Mouse (Mus musculus) frontal cortex, postnatal 14 days (tissue): ENCODE measurements around the gene Ncor2.

Experiments
- DNase-seq, 2 experiments: peaks; one replicate each; pipeline ENCODE4 v3.0.0; 2022; ENCODE audit warnings: low spot score in 2 of 2

Ncor2 gene

GRCm38 (mm10) chr5:125096368-125096767 is 82.7 kb downstream of the Ncor2 start:
- DNase-seq = no peak

- no peak for DNase-seq
These were observed 83.4 kb downstream of the Ncor2 start for GRCm38 (mm10) chr5:125095525-125096175.

GRCm38 (mm10) chr5:125093795-125094194 is 85.2 kb downstream of the Ncor2 start:
- no peak for DNase-seq

DNA sequence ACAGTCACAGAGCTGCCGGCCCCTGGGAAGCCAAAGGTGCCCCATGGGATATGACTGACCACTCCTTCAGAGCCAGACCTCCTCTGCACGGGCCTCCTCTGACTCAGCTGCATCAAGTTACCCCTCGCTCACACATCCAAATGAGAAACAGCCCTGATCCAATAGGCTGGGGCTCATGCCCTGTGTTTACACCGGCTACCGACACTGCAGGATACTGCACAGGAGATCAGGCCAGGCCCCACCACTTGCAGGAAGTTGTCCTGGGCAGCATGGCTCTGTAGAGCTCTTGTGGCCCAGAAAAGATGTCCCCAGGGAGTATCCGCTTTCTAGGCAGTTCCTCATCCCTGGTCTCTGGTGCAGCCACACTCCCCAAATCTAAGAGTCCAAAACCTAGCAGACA is 90.9 kb downstream of the Ncor2 start:
- no peak for DNase-seq

DNA sequence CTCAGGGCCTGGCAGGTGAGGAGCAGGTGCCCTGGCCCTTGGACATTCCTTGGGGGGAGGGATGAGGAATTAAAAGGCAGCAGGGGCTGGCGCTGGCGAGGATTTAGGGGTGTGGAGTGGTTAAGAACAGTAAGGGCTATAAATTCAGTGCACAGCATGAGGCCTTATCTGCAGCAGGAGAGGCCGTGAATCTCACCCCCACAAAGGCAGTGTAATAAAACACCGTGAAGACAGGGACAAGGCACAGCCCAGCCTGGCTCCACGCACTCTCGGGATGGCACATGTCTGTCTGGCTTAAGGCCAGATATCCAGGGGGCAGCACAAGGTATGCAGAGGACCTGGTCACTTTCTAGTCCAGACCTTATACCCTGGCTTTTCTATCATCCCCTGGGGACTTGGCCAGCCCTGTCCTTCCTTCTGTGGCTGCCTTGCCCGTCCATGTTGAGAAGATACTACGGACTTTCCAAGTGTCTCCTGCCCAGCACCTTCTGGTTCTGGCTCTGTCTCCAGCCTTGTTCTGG is 93.9 kb downstream of the Ncor2 start:
- no peak for DNase-seq

DNA sequence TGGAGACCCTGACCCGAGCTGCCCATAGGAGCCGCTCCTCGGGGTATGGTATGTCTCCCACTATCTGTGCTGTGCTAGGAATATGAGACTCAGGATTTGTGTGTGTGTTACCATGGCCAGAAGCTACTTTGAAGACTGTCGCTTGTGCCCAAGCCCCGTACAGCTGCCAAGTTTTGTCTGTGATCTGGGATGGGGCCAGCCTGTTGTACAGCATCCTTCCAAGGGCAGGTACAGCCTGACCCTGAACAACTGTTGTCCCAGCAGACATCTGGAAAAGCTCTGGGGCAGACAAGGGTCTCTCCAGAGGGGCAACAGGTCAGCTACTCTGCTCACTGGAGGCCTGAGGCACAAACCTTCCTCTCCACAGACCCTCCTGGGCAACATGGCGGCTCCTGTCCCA is 95.3 kb downstream of the Ncor2 start:
- DNase-seq = no peak

DNA sequence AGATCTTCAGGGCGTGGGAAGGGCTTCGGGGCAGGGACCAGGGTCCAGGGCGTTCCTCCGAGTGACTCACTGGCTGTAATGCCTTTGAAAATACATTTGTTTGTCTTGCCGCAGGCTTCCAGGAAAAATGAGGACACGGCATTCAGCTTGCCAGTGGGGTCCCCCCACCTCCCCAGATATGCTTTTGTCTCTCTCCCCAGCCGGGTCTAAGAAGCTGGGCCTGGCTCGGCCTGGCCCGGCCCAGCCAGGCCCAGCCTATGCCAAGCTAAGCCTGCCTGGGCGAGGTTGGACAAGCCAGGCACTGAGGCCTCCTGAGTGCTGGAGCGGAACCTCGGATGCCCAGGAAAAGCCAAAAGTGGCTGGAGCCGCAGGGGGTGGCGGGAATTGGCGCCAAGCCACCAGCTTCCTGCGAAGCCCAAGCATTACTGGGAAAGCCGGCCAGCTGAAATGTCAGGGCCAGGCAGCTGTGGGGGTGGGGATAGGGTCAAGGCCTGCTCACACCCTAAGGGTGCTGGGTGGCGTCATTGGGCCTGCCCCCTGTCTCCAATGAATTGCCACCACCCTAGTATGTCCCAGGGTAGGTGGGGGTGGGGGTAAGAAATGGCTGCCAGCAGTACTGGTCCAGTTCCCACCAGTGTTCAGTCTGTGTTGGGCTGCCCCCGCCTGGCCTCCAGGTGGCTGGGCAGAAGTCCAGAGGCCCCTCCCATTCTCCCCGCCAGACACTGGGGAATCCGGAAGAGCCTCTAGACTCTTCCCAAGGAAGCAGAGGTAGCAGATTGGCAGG is 97.5 kb downstream of the Ncor2 start:
- peak; percentile 50 to 54 for DNase-seq

DNA sequence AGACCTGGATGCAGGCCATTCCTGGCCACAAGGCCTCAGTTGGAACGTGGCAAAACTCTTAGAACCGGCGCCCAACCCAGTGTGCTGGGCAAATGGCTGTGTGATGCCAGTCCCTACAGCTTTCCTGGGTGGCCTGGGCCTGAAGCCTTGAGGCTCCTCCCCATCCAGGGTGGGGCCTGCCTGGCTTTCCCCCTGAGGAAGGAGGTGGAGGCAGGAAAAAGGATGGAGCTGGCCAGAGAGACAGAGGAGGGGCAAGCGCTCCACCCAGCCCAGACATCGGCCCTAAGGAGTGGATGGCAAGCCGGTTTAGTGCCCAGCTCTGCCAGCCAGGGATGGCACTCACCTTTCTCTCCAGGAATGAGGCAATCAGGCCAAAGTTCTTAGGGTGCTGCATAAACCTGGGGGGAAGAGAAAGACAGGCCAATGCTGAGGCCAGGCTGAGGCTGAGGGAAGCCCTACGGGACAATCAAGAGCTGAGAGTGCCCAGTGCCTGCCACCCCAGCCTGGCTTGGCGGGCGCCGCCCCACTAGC is 98.2 kb downstream of the Ncor2 start:
- DNase-seq = no peak

DNA sequence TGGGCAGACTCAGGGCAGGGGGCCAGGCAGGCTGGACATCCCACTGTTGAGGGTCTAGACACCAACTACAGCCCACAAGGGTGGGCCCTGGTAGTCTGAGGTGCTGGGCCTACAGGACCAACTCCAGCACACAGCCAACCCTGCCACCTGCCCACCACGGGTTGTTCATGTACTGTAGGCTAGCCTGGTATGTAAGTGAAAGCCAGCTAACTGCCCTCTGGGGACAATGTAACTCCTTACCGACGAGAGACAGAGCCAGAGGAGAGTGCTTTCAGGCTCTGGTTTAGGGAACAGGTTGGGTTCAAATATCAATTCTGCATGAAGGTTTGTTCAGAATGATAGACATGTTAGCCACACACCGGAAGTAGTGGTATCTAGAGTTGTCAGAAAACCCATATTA is 98.7 kb downstream of the Ncor2 start:
- DNase-seq = no peak

DNA sequence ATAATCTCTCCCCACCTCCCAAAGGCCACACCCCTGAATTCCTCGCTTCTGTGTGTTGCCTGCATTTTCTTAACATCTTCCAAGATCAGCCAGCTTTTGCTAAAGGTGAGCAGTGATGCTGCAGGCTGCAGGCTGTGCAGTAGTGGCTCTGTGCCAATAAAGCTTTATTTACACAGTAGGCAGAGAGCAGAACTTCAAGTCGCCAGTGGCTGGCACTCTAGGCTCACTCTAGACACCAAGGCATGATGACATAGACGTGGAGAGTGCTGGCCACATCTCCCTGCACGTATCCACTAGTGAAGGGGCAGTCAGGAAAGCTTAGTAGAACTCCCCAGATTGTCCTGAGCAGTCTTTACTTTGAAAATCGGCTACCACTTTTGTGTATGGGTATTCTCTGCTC is 100.8 kb downstream of the Ncor2 start:
- DNase-seq = no peak

- no peak for DNase-seq
These were observed 102.8 kb downstream of the Ncor2 start for GRCm38 (mm10) chr5:125076183-125076582.

DNA sequence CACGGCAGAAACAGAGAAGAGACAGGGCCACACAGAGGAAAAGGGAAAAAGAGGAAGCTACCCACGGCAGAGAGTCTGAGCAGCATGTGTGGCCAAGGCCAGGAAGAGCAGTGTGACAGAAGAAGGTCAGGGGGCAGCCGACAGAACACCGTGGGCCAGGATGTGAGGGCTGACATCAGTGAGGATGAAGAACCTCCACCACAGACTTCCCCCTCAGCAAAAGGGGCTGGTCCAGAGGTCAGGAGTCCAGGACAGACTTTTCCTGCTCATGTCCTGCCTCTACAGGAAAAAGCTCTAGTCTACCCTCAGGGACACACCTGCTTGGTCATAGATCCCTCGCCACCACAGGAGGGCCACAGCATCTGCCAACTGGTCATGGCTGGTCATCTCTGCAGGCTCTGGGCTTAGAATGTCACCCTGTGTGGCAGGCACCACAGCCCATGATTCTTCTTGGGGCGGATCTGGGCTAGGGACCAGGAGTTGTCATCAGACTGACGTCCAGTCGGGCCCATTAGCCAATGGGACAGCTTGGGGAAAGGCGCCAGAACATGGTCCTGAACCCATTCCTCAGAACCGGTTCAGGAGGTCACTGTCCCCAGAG is 104.3 kb downstream of the Ncor2 start:
- DNase-seq = no peak

GRCm38 (mm10) chr5:125073896-125074295 is 105.1 kb downstream of the Ncor2 start:
- no peak for DNase-seq

- DNase-seq = no peak
These were observed 105.7 kb downstream of the Ncor2 start for GRCm38 (mm10) chr5:125073335-125073734.

DNA sequence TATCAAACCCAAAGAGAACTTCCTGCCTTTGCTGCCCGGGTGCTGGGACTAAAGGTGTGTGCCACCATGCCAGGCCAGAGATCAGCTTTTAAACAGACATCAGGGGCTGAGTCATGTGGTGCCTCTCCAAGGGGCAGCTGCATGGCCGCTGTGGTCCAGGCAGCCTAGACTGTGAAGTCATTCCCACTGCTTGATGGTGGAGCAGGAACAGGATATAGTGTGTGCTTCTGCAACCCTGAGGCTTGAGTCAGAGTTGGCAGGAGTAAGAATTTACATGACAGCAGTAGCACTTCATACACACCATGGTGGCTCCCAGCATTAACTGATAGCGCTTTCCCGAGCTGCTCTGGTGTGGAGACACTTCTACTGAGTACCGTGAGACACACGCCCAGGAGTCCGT is 106.6 kb downstream of the Ncor2 start:
- DNase-seq = no peak

DNA sequence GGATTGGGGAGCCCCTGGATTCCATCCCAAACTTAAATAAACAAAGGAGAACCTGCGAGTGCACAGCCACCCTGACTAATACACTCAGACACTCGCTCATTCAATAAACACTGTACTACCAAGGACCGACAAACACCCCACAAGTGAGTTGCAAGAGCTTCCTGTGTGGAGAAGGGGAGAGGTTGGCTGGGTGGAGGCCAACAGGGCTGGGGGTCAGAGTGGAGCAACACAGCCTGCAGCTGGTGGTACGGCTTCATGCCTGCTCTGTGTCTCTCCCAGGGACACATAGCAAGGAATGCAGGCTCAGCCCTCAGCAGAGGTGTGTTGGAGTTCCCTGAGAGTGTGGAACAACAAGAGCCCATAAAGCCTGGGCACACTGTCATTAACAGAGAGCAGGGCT is 107.1 kb downstream of the Ncor2 start:
- no peak for DNase-seq

- no peak for DNase-seq
These were observed 108.6 kb downstream of the Ncor2 start for GRCm38 (mm10) chr5:125070399-125070798.

GRCm38 (mm10) chr5:125069916-125070315 is 109.1 kb downstream of the Ncor2 start:
- no peak for DNase-seq

- no peak for DNase-seq
These were observed 109.6 kb downstream of the Ncor2 start for GRCm38 (mm10) chr5:125069426-125069825.

GRCm38 (mm10) chr5:125068371-125068951 is 110.6 kb downstream of the Ncor2 start:
- DNase-seq = no peak

DNA sequence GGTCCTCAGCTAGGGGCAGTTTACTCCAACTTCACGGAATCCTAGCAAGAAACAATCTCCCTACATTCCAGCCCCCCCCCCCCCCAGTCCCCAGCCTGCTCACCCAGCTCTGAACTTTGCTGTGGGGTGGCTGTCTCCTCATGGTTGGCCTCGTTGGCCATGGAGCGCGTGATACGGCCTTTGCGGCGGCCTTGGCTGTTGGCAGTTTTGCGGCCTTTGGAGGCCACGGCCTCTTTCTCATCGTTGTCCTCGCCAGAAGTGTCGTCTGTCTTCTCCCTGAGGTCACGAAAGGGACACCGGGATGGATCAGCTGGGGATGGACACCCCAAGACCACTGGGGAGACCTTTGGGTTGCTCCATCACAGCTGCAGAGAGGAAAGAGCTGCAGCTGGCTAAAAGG is 111.3 kb downstream of the Ncor2 start:
- no peak for DNase-seq
